Mouse (Mus musculus): Measurements from ENCODE around the gene Tra2b. TPM values are rescaled to one million over a fixed set of nuclear protein-coding genes. Genes with fewer than 3 reads are reported as not detected.

Tra2b gene
- total and polyA plus RNA-seq, 3 experiments, result 216 to 405 (median 272) TPM

GRCm38 (mm10) chr16:22201858-22202257, 63.9 kb downstream of the Tra2b start:
- DNase-seq (ENCODE audit: extremely low read depth), result peak; percentile 32
- no peaks in the 10 kb centered on the region for H3K27me3 ChIP-seq (replicated peaks)
- no peak overlapping the region for H3K27ac ChIP-seq (ENCODE audit: insufficient read depth, low read depth)
- no peak overlapping the region for H3K4me2 ChIP-seq (ENCODE audit: insufficient read depth, low read depth, poor library complexity, severe bottlenecking)
- TF ChIP-seq ZMIZ1 (IDR thresholded peaks at IDR 0.05; ENCODE audit: low read depth, low read length) (no peak), MAFK (IDR thresholded peaks at IDR 0.05; ENCODE audit: insufficient replicate concordance, low read length) (peak; percentile 93), HCFC1 (IDR thresholded peaks at IDR 0.05; ENCODE audit: low read depth, low read length) (peak; percentile 28; the same call in 1 of the 2 replicates), MXI1 (IDR thresholded peaks at IDR 0.05; ENCODE audit: low read depth, low read length) (no peak), ELF1 (IDR thresholded peaks at IDR 0.05; ENCODE audit: low read depth, low read length) (peak; percentile 55; the same call in 1 of the 2 replicates), POLR2AphosphoS2 (IDR thresholded peaks at IDR 0.05; ENCODE audit: low read depth, low read length) (no peak), NELFE (IDR thresholded peaks at IDR 0.05; ENCODE audit: low read depth, low read length) (no peak), ZC3H11A (IDR thresholded peaks at IDR 0.05; ENCODE audit: low read depth, low read length) (0 out of 2 replicates have a peak, but pooled peaks have one; percentile 1)
- no peak overlapping the region for H3K4me3 ChIP-seq (replicated peaks in 1 of 3; ENCODE audit: low read depth in 2 of 3, low read length in 2 of 3, poor library complexity in 1 of 3)
- H3K9ac ChIP-seq (ENCODE audit: insufficient read depth, low read depth), result no peak overlapping the region
- no peaks in the 10 kb centered on the region for H3K36me3 ChIP-seq (replicated peaks in 1 of 2; ENCODE audit: control insufficient read depth in 1 of 2, insufficient read depth in 1 of 2, low read length in 1 of 2)
- dilution Hi-C loops (cut with MboI; ENCODE audit: extremely low pct_ligation_motif_present, extremely low pct_unique_long_range_greater_than_20kb, low sequenced_read_pairs) (no loop called here), in situ Hi-C loops (cut with MboI; ENCODE audit: low pct_ligation_motif_present, low pct_unique_long_range_greater_than_20kb, low sequenced_read_pairs) (no loop called here)
- no peaks in the 10 kb centered on the region for H3K79me2 ChIP-seq (replicated peaks; ENCODE audit: control insufficient read depth, extremely low read depth, insufficient read depth, poor library complexity, severe bottlenecking)
- peaks cover 4% of the 10 kb centered on the region for H3K9me3 ChIP-seq (replicated peaks; ENCODE audit: low read length)
- H3K4me1 ChIP-seq (ENCODE audit: control insufficient read depth in 1 of 2, insufficient read depth in 2 of 2), result peaks cover 3 to 8% of the 10 kb centered on the region in 2 experiments; a peak in 2 of 4 replicates

- Histone ChIP-seq H3K4me1 (ENCODE audit: control insufficient read depth in 1 of 2, insufficient read depth in 2 of 2) (peaks cover 3 to 8% of the 10 kb centered on the region in 2 experiments; a peak in 2 of 4 replicates), H3K9me3 (replicated peaks; ENCODE audit: low read length) (no peaks in the 10 kb centered on the region), H3K36me3 (replicated peaks in 1 of 2; ENCODE audit: control insufficient read depth in 1 of 2, insufficient read depth in 1 of 2, low read length in 1 of 2) (no peaks in the 10 kb centered on the region), H3K4me3 (replicated peaks in 1 of 3; ENCODE audit: low read depth in 2 of 3, low read length in 2 of 3, poor library complexity in 1 of 3) (no peak overlapping the region), H3K4me2 (ENCODE audit: insufficient read depth, low read depth, poor library complexity, severe bottlenecking) (no peak overlapping the region), H3K79me2 (replicated peaks; ENCODE audit: control insufficient read depth, extremely low read depth, insufficient read depth, poor library complexity, severe bottlenecking) (no peaks in the 10 kb centered on the region), H3K27ac (ENCODE audit: insufficient read depth, low read depth) (no peak overlapping the region), H3K9ac (ENCODE audit: insufficient read depth, low read depth) (no peak overlapping the region), H3K27me3 (replicated peaks) (no peaks in the 10 kb centered on the region)
- peak; percentile 24 for DNase-seq (ENCODE audit: extremely low read depth)
- dilution Hi-C loops (cut with MboI; ENCODE audit: extremely low pct_ligation_motif_present, extremely low pct_unique_long_range_greater_than_20kb, low sequenced_read_pairs) (no loop called here), in situ Hi-C loops (cut with MboI; ENCODE audit: low pct_ligation_motif_present, low pct_unique_long_range_greater_than_20kb, low sequenced_read_pairs) (no loop called here)
- TF ChIP-seq USF2 (conservative IDR thresholded peaks at IDR 0.05; ENCODE audit: low read depth, low read length) (0 out of 2 replicates have a peak, but pooled peaks have one; percentile 5), TBP (conservative IDR thresholded peaks at IDR 0.05; ENCODE audit: low read depth, low read length) (no peak)
These were observed 65.3 kb downstream of the Tra2b start for GRCm38 (mm10) chr16:22200476-22200875.

Other genes starting within 250 kb of the Tra2b start
- gene Igf2bp2, start 102.7 kb downstream of the Tra2b start, total RNA-seq (2012; rRNA removed), result 0.25 and 0.51 TPM in 2 replicates
- 0.22 and 0.43 TPM in 2 replicates for gene Igf2bp2, start 102.7 kb downstream of the Tra2b start, total RNA-seq (2014; rRNA removed)
- 1.3 and 1.5 TPM in 2 replicates for gene Igf2bp2, start 102.7 kb downstream of the Tra2b start, polyA plus RNA-seq (2012; ENCODE audit: insufficient read length, low read depth)
- 3.4 and 4.5 TPM in 2 replicates for gene Etv5, start 173.7 kb upstream of the Tra2b start, total RNA-seq (2012; rRNA removed)
- 2.2 and 2.6 TPM in 2 replicates for gene Etv5, start 173.7 kb upstream of the Tra2b start, total RNA-seq (2014; rRNA removed)
- 2.3 and 3.5 TPM in 2 replicates for gene Etv5, start 173.7 kb upstream of the Tra2b start, polyA plus RNA-seq (2012; ENCODE audit: insufficient read length, low read depth)

Measured in CH12.LX (cell line).